Mouse (Mus musculus) MEL (cell line): ENCODE measurements around the gene Creb3l1. TPM values are rescaled to one million over a fixed set of nuclear protein-coding genes. Genes with fewer than 3 reads are reported as not detected.

Source experiments
- DNase-seq: peaks from one replicate; pipeline ENCODE4 v3.0.0; 2011; ENCODE audit warnings: low read depth, low spot score
- H3K27ac ChIP-seq: 2 replicates; pipeline ENCODE4 v1.5.1; 2012; ENCODE audit warnings: low read depth, mild to moderate bottlenecking, control low read depth, low read length, moderate library complexity; ENCODE audit not compliant: control insufficient read depth
- H3K27me3 ChIP-seq, 2 experiments: fragments of 150-350 bp in 1 of 2; sonication (generic) in 1 of 2; 2 replicates each; pipeline ENCODE4 v1.6.1; 2012; ENCODE audit warnings: low read length in 2 of 2, mild to moderate bottlenecking in 2 of 2, improper control_type of control experiment in 1 of 2, moderate library complexity in 1 of 2; ENCODE audit not compliant: insufficient read depth in 2 of 2, control insufficient read depth in 1 of 2
- H3K36me3 ChIP-seq, 2 experiments: 2 replicates each; pipeline ENCODE4 v1.6.1; 2012 to 2014; ENCODE audit warnings: low read length in 2 of 2, improper control_type of control experiment in 1 of 2, inconsistent platforms in 1 of 2, mild to moderate bottlenecking in 1 of 2; ENCODE audit not compliant: insufficient read depth in 2 of 2, control insufficient read depth in 1 of 2
- H3K4me1 ChIP-seq, 2 experiments: fragments of 150-350 bp in 1 of 2; sonication (generic) in 1 of 2; 2 replicates each; pipeline ENCODE4 v1.6.1; 2012; ENCODE audit warnings: low read length in 2 of 2, improper control_type of control experiment in 1 of 2, mild to moderate bottlenecking in 1 of 2; ENCODE audit not compliant: insufficient read depth in 2 of 2, control insufficient read depth in 1 of 2
- H3K4me3 ChIP-seq, 2 experiments: fragments of 150-350 bp in 1 of 2; sonication (generic) in 1 of 2; 2 replicates each; pipeline ENCODE4 v1.5.1; 2012; ENCODE audit warnings: low read depth in 2 of 2, low read length in 2 of 2, mild to moderate bottlenecking in 2 of 2, moderate library complexity in 2 of 2, control low read depth in 1 of 2, improper control_type of control experiment in 1 of 2; ENCODE audit not compliant: control insufficient read depth in 1 of 2, insufficient read depth in 1 of 2
- H3K79me2 ChIP-seq: 2 replicates; pipeline ENCODE4 v1.6.1; 2012; ENCODE audit warnings: mild to moderate bottlenecking, low read length, moderate library complexity; ENCODE audit not compliant: control insufficient read depth, poor library complexity, insufficient read depth
- H3K9ac ChIP-seq: 2 replicates; pipeline ENCODE4 v1.6.1; 2012; ENCODE audit warnings: low read depth, mild to moderate bottlenecking, control low read depth, low read length, moderate library complexity; ENCODE audit not compliant: control insufficient read depth, poor library complexity, severe bottlenecking
- H3K9me3 ChIP-seq: fragments of 150-350 bp; sonication (generic); replicated peaks from 2 replicates; pipeline ENCODE4 v1.6.1; 2012; ENCODE audit warnings: mild to moderate bottlenecking, low read length, improper control_type of control experiment, moderate library complexity; ENCODE audit not compliant: insufficient read depth
- CHD1 ChIP-seq: IDR thresholded peaks from 2 replicates; pipeline ENCODE4 v1.6.1; 2012; ENCODE audit warnings: low read depth, mild to moderate bottlenecking, inconsistent platforms, low read length, improper control_type of control experiment
- ELF1 ChIP-seq: IDR thresholded peaks from 2 replicates; pipeline ENCODE4 v1.6.1; 2014; ENCODE audit warnings: low read depth, mild to moderate bottlenecking, inconsistent platforms, low read length, improper control_type of control experiment, moderate library complexity
- GATA1 ChIP-seq: IDR thresholded peaks from 2 replicates; pipeline ENCODE4 v1.6.1; 2011; ENCODE audit warnings: low read depth, low read length, improper control_type of control experiment
- KAT2A ChIP-seq: conservative IDR thresholded peaks from 2 replicates; pipeline ENCODE4 v1.6.1; 2012; ENCODE audit warnings: low read depth, low read length, improper control_type of control experiment, inconsistent platforms
- MAFK ChIP-seq: IDR thresholded peaks from 2 replicates; pipeline ENCODE4 v1.6.1; 2011; ENCODE audit warnings: low read depth, mild to moderate bottlenecking, low read length, improper control_type of control experiment, borderline replicate concordance
- MAZ ChIP-seq: IDR thresholded peaks from 2 replicates; pipeline ENCODE4 v1.6.1; 2012; ENCODE audit warnings: low read depth, mild to moderate bottlenecking, inconsistent platforms, low read length, improper control_type of control experiment
- MYB ChIP-seq: IDR thresholded peaks from 2 replicates; pipeline ENCODE4 v1.6.1; 2011; ENCODE audit warnings: mild to moderate bottlenecking, low read depth, low read length, improper control_type of control experiment
- MYC ChIP-seq: IDR thresholded peaks from 2 replicates; pipeline ENCODE4 v1.6.1; 2011; ENCODE audit warnings: low read depth, mild to moderate bottlenecking, low read length, improper control_type of control experiment, moderate library complexity
- POLR2A ChIP-seq, 2 experiments: IDR thresholded peaks; 2 replicates each; pipeline ENCODE4 v1.6.1; 2011 to 2012; ENCODE audit warnings: low read length in 2 of 2, mild to moderate bottlenecking in 2 of 2, control low read depth in 1 of 2, improper control_type of control experiment in 1 of 2, low read depth in 1 of 2, moderate library complexity in 1 of 2; ENCODE audit not compliant: control insufficient read depth in 1 of 2, insufficient read depth in 1 of 2, poor library complexity in 1 of 2
- POLR2AphosphoS2 ChIP-seq: IDR thresholded peaks from 2 replicates; pipeline ENCODE4 v1.6.1; 2011; ENCODE audit warnings: low read length, improper control_type of control experiment
- POLR2AphosphoS5 ChIP-seq: IDR thresholded peaks from 2 replicates; pipeline ENCODE4 v1.6.1; 2012; ENCODE audit warnings: low read depth, borderline replicate concordance, mild to moderate bottlenecking, inconsistent platforms, low read length, moderate library complexity, mixed read lengths
- RAD21 ChIP-seq: IDR thresholded peaks from 2 replicates; pipeline ENCODE4 v1.6.1; 2011; ENCODE audit warnings: mild to moderate bottlenecking, low read depth, low read length, improper control_type of control experiment
- SIN3A ChIP-seq: IDR thresholded peaks from 2 replicates; pipeline ENCODE4 v1.6.1; 2012; ENCODE audit warnings: low read length, improper control_type of control experiment, inconsistent platforms
- TAL1 ChIP-seq: IDR thresholded peaks from 2 replicates; pipeline ENCODE4 v1.6.1; 2012; ENCODE audit warnings: mild to moderate bottlenecking, inconsistent platforms, low read length, moderate library complexity, mixed read lengths
- TBP ChIP-seq: IDR thresholded peaks from 2 replicates; pipeline ENCODE4 v1.8.0; 2011; ENCODE audit warnings: low read depth, low read length, improper control_type of control experiment
- USF2 ChIP-seq, 2 experiments: IDR thresholded peaks; 2 replicates each; pipeline ENCODE4 v1.6.1; 2011 to 2012; ENCODE audit warnings: improper control_type of control experiment in 2 of 2, low read length in 2 of 2, borderline replicate concordance in 1 of 2, inconsistent platforms in 1 of 2, low read depth in 1 of 2, mild to moderate bottlenecking in 1 of 2; ENCODE audit not compliant: insufficient read depth in 1 of 2
- ZC3H11A ChIP-seq: IDR thresholded peaks from 2 replicates; pipeline ENCODE4 v1.6.1; 2012; ENCODE audit warnings: low read depth, mild to moderate bottlenecking, inconsistent platforms, low read length, improper control_type of control experiment
- polyA plus RNA-seq, 2 experiments: library from polyadenylated mRNA; stranded (reverse) in 1 of 2; unstranded in 1 of 2; fragments of >175 nt in 1 of 2; fragments of >200 nt in 1 of 2; gene quantifications; 2 replicates each; pipeline versions ENCODE4 v1.2.1 to v1.2.4; 2012; ENCODE audit warnings: low replicate concordance in 2 of 2, low read depth in 1 of 2; ENCODE audit not compliant: insufficient read length in 2 of 2, insufficient read depth in 1 of 2, missing spikeins in 1 of 2
- total RNA-seq: library from RNA; depleted of rRNA; stranded (reverse); fragments of 300-350 nt; gene quantifications from 2 replicates; pipeline ENCODE4 v1.2.3, GENCODE M21; 2012

Gene Creb3l1
- total and polyA plus RNA-seq, 3 experiments: 0.12 to 9.1 TPM; not detected in 1

GRCm38 (mm10) chr2:91936154-91936553 is 88.1 kb downstream of the Creb3l1 start:
- Histone ChIP-seq H3K4me3 (no peak overlapping the region), H3K27me3 (no peaks in the 10 kb centered on the region), H3K27ac (no peak overlapping the region), H3K4me1 (no peaks in the 10 kb centered on the region), H3K9me3 (no peaks in the 10 kb centered on the region), H3K79me2 (no peaks in the 10 kb centered on the region), H3K9ac (no peak overlapping the region), H3K36me3 (no peaks in the 10 kb centered on the region; a peak in 1 of 4 replicates)
- TF ChIP-seq CHD1: no peak
- no peak for TF ChIP-seq TBP
- no peak for TF ChIP-seq MYB
- no peak for TF ChIP-seq MYC
- no peak for TF ChIP-seq KAT2A
- TF ChIP-seq TAL1: no peak
- TF ChIP-seq GATA1: no peak
- DNase-seq: no peak

GRCm38 (mm10) chr2:91934826-91935525 is 89.3 kb downstream of the Creb3l1 start:
- H3K27ac ChIP-seq: no peak overlapping the region
- no peak overlapping the region for H3K9ac ChIP-seq

GRCm38 (mm10) chr2:91934016-91934415 is 90.3 kb downstream of the Creb3l1 start:
- H3K79me2 ChIP-seq: no peaks in the 10 kb centered on the region
- H3K4me3 ChIP-seq: no peak overlapping the region
- no peaks in the 10 kb centered on the region for H3K4me1 ChIP-seq
- TF ChIP-seq ZC3H11A: no peak
- TF ChIP-seq POLR2A (IDR thresholded peaks at IDR 0.05; ENCODE audit: control insufficient read depth in 1 of 2, insufficient read depth in 1 of 2, low read depth in 1 of 2, low read length in 2 of 2, poor library complexity in 1 of 2): peak in 1 of 2 experiments; percentile 20; a peak in 1 of 4 replicates
- no peak overlapping the region for H3K9ac ChIP-seq
- no peak for DNase-seq
- H3K9me3 ChIP-seq: no peaks in the 10 kb centered on the region
- H3K36me3 ChIP-seq: no peaks in the 10 kb centered on the region; a peak in 1 of 4 replicates
- H3K27ac ChIP-seq: no peak overlapping the region
- H3K27me3 ChIP-seq: no peaks in the 10 kb centered on the region

More at GRCm38 (mm10) chr2:91934826-91935525, 89.3 kb downstream of the Creb3l1 start:
- Histone ChIP-seq H3K36me3 (no peaks in the 10 kb centered on the region; a peak in 1 of 4 replicates), H3K27me3 (no peaks in the 10 kb centered on the region), H3K9me3 (no peaks in the 10 kb centered on the region), H3K79me2 (no peaks in the 10 kb centered on the region), H3K4me3 (no peak overlapping the region), H3K4me1 (no peaks in the 10 kb centered on the region)
- no peak for DNase-seq
- no peak for TF ChIP-seq ZC3H11A
- TF ChIP-seq SIN3A: no peak
- no peak for TF ChIP-seq KAT2A
- no peak for TF ChIP-seq CHD1
- no peak for TF ChIP-seq POLR2AphosphoS2
- no peak for TF ChIP-seq ELF1
- no peak for TF ChIP-seq POLR2AphosphoS5
- no peak for TF ChIP-seq RAD21
- TF ChIP-seq MAFK: no peak
- TF ChIP-seq MAZ: no peak
- TF ChIP-seq USF2 (IDR thresholded peaks at IDR 0.05; ENCODE audit: borderline replicate concordance in 1 of 2, insufficient read depth in 1 of 2, low read depth in 1 of 2, low read length in 2 of 2): no peak
- no peak for TF ChIP-seq GATA1
